Mouse (Mus musculus): ENCODE results near the gene Rbms2. TPM values are rescaled to one million over a fixed set of nuclear protein-coding genes. Genes with fewer than 3 reads are reported as not detected.
"Not testable (repeated sequence)": the region's sequence is repeated elsewhere in the genome, so short reads cannot be mapped to it uniquely, and the experiment has no call there.

Rbms2 gene
- polyA plus RNA-seq, 1 experiment from 2014 or later = 24.6 TPM

DNA sequence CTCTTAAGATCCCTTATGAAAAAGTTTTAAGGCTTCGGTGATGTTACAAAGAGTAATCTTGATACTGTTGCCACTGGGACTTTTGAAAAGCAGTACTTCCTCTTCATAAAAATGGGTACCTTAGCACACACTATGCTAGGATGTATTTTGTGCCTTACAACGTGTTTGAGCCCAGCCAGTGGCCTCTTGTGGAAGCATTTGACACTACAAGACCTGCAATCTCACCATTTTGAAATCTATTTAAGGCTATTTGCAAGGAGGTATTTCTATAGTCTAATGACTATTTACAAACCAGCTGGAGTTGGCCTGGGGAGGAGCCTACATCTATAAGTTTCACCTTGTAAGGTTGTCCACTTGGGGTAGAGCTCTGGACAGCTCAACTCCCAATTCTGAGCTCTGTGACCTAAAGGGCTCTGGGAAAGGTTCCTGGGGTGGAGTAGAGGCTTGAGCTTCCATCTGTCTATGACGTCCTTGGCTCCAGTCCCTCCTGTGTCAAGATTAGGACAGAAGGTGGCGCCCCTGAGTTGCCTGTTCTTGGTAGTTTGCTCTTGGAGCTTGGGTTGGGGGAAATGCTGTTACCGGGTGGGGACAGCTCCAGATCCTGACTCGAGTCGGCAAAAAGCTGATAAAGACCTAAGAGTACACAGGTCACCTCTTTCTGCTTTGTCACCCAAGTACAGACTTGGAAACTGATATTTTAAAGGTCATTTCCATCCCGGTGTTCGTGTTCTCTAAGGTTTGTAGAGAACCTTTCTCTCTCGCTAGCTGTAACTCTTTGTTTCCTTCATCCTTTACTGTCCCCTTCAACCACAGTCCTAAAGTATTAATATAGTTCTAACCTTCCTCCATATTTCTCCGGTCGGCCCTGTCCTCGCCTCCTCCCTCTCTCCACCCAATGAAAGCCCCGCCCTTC is 89.2 kb downstream of the Rbms2 start:
- H3K4me1 ChIP-seq (ENCODE audit: control insufficient read depth, insufficient read depth, low read length) = peaks cover 7% of the 10 kb centered on the region

DNA sequence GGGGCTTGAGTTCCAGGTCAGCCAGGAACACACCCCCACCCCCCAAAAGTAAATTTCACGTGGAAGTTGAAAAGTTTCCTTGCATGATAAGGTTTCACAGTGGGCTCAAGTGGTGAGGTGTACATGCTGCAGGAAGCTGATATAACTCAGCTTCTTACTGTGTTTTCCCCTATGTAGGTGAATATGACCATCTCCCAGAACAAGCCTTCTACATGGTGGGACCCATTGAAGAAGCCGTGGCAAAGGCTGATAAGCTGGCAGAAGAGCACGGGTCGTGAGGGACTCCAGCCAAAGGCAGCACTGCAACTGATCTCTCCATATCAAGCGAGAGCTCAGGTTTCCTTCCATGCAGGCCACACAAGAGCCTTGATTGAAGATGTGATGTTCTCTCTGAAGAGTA is 90.3 kb downstream of the Rbms2 start:
- 68% methylated on average over 5 of the region's 5 CpGs for WGBS

More for the DNA sequence above, 89.2 kb downstream of the Rbms2 start:
- peaks cover 11% of the 10 kb centered on the region; the same call in 1 of the 2 replicates for H3K36me3 ChIP-seq (replicated peaks; ENCODE audit: control insufficient read depth, insufficient read depth, low read depth, low read length)
- H3K27me3 ChIP-seq (ENCODE audit: control insufficient read depth, insufficient read depth, low read length) = no peaks in the 10 kb centered on the region
- whole genome bisulfite sequencing = 8% methylated on average over 14 of the region's 14 CpGs
- peak overlapping the region; percentile 29; the same call in 1 of the 2 replicates for H3K9ac ChIP-seq (replicated peaks; ENCODE audit: low read length)
- peak; percentile 92 for DNase-seq (ENCODE audit: low spot score)
- H3K4me3 ChIP-seq (ENCODE audit: low read depth, low read length) = peak overlapping the region; percentile 81
- no peak overlapping the region; the same call in 1 of the 2 replicates for H3K27ac ChIP-seq (replicated peaks; ENCODE audit: low read depth, low read length)
- H3K4me2 ChIP-seq (ENCODE audit: low read depth, low read length) = peak overlapping the region; percentile 92
- no peaks in the 10 kb centered on the region for H3K9me3 ChIP-seq (replicated peaks; ENCODE audit: control insufficient read depth, low read length)
- 0 out of 2 replicates have a peak, but pooled peaks have one; percentile 22 for ATAC-seq (replicated peaks; ENCODE audit: insufficient number of reproducible peaks, low FRiP score, low TSS enrichment, low read depth)

DNA sequence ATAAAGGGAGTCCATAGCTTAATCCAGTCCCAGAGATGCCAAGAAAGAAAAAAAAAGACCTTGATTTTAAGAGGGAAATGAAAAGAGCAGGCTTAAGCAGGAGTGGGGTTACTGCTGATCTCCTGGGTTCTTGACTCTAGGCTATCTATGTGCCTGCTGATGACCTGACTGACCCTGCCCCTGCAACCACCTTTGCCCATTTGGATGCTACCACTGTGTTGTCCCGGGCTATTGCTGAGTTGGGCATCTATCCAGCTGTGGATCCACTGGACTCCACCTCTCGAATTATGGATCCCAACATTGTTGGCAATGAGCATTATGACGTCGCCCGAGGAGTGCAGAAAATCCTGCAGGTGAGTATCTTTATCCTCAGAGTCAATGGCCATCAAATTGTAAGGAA is 91.9 kb downstream of the Rbms2 start:
- 90% methylated on average over 5 of the region's 5 CpGs for WGBS
- no peaks in the 10 kb centered on the region for H3K9me3 ChIP-seq (replicated peaks; ENCODE audit: control insufficient read depth, low read length)
- peaks cover 13% of the 10 kb centered on the region; the same call in 1 of the 2 replicates for H3K36me3 ChIP-seq (replicated peaks; ENCODE audit: control insufficient read depth, insufficient read depth, low read depth, low read length)
- ATAC-seq (replicated peaks; ENCODE audit: insufficient number of reproducible peaks, low FRiP score, low TSS enrichment, low read depth) = no peak
- no peak overlapping the region for H3K4me3 ChIP-seq (ENCODE audit: low read depth, low read length)
- H3K27me3 ChIP-seq (ENCODE audit: control insufficient read depth, insufficient read depth, low read length) = no peaks in the 10 kb centered on the region
- no peak overlapping the region for H3K4me2 ChIP-seq (ENCODE audit: low read depth, low read length)
- peaks cover 7% of the 10 kb centered on the region for H3K4me1 ChIP-seq (ENCODE audit: control insufficient read depth, insufficient read depth, low read length)
- H3K9ac ChIP-seq (replicated peaks; ENCODE audit: low read length) = no peak overlapping the region
- H3K27ac ChIP-seq (replicated peaks; ENCODE audit: low read depth, low read length) = no peak overlapping the region
- DNase-seq (ENCODE audit: low spot score) = no peak

More for the DNA sequence above, 90.3 kb downstream of the Rbms2 start:
- Histone ChIP-seq H3K36me3 (replicated peaks; ENCODE audit: control insufficient read depth, insufficient read depth, low read depth, low read length) (peaks cover 13% of the 10 kb centered on the region; the same call in 1 of the 2 replicates), H3K4me1 (ENCODE audit: control insufficient read depth, insufficient read depth, low read length) (peaks cover 7% of the 10 kb centered on the region), H3K27ac (replicated peaks; ENCODE audit: low read depth, low read length) (no peak overlapping the region), H3K4me3 (ENCODE audit: low read depth, low read length) (no peak overlapping the region), H3K9ac (replicated peaks; ENCODE audit: low read length) (no peak overlapping the region), H3K27me3 (ENCODE audit: control insufficient read depth, insufficient read depth, low read length) (no peaks in the 10 kb centered on the region), H3K4me2 (ENCODE audit: low read depth, low read length) (no peak overlapping the region), H3K9me3 (replicated peaks; ENCODE audit: control insufficient read depth, low read length) (no peaks in the 10 kb centered on the region)
- no peak for ATAC-seq (replicated peaks; ENCODE audit: insufficient number of reproducible peaks, low FRiP score, low TSS enrichment, low read depth)
- DNase-seq (ENCODE audit: low spot score) = no peak

DNA sequence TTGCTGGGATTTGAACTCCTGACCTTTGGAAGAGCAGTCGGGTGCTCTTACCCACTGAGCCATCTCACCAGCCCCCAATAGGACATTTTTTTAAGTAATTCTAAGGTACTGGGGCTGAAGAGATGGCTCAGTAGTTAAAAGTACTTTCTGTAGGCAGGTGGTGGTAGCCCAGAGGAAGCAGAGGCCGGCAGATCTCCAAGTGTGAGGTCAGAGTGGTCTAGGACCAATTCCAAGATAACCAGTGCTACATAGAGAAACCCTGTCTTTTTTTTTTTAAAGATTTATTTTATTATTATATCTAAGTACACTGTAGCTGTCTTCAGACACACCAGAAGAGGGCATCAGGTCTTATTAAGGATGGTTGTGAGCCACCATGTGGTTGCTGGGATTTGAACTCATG is 92.9 kb downstream of the Rbms2 start:
- 74% methylated on average over 2 of the region's 2 CpGs for WGBS
- not testable (repeated sequence) for H3K27me3 ChIP-seq (ENCODE audit: control insufficient read depth, insufficient read depth, low read length); H3K27ac ChIP-seq (replicated peaks; ENCODE audit: low read depth, low read length); H3K4me3 ChIP-seq (ENCODE audit: low read depth, low read length); H3K4me1 ChIP-seq (ENCODE audit: control insufficient read depth, insufficient read depth, low read length); ATAC-seq (replicated peaks; ENCODE audit: insufficient number of reproducible peaks, low FRiP score, low TSS enrichment, low read depth); DNase-seq (ENCODE audit: low spot score); H3K9me3 ChIP-seq (replicated peaks; ENCODE audit: control insufficient read depth, low read length); H3K4me2 ChIP-seq (ENCODE audit: low read depth, low read length); H3K9ac ChIP-seq (replicated peaks; ENCODE audit: low read length)
- peaks cover 13% of the 10 kb centered on the region; the same call in 1 of the 2 replicates for H3K36me3 ChIP-seq (replicated peaks; ENCODE audit: control insufficient read depth, insufficient read depth, low read depth, low read length)

DNA sequence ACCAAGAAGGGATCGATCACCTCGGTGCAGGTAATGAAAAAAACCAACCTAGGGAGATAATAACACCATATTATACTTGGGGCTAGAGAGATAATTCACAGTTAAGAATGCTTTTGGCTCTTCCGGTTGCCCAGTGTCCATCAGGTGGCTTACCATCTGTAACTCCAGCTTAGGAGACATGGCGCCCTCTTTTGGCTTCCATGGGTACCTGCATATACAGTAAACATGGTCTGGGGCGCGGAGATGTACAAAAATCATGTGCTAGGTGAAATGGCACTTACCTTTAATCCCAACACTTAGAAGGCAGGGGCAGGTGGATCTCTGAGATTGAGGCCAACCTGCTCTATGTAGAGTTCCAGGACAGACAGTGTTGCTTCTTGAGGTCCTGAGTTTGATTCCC is 93.7 kb downstream of the Rbms2 start:
- WGBS = 87% methylated on average over 6 of the region's 6 CpGs
- H3K4me2 ChIP-seq (ENCODE audit: low read depth, low read length) = no peak overlapping the region
- no peak for ATAC-seq (replicated peaks; ENCODE audit: insufficient number of reproducible peaks, low FRiP score, low TSS enrichment, low read depth)
- peak; percentile 58 for DNase-seq (ENCODE audit: low spot score)
- peaks cover 1% of the 10 kb centered on the region for H3K4me1 ChIP-seq (ENCODE audit: control insufficient read depth, insufficient read depth, low read length)
- H3K27ac ChIP-seq (replicated peaks; ENCODE audit: low read depth, low read length) = no peak overlapping the region
- no peak overlapping the region for H3K4me3 ChIP-seq (ENCODE audit: low read depth, low read length)
- peaks cover 13% of the 10 kb centered on the region; the same call in 1 of the 2 replicates for H3K36me3 ChIP-seq (replicated peaks; ENCODE audit: control insufficient read depth, insufficient read depth, low read depth, low read length)
- H3K9me3 ChIP-seq (replicated peaks; ENCODE audit: control insufficient read depth, low read length) = no peaks in the 10 kb centered on the region
- H3K27me3 ChIP-seq (ENCODE audit: control insufficient read depth, insufficient read depth, low read length) = no peaks in the 10 kb centered on the region
- H3K9ac ChIP-seq (replicated peaks; ENCODE audit: low read length) = no peak overlapping the region

DNA sequence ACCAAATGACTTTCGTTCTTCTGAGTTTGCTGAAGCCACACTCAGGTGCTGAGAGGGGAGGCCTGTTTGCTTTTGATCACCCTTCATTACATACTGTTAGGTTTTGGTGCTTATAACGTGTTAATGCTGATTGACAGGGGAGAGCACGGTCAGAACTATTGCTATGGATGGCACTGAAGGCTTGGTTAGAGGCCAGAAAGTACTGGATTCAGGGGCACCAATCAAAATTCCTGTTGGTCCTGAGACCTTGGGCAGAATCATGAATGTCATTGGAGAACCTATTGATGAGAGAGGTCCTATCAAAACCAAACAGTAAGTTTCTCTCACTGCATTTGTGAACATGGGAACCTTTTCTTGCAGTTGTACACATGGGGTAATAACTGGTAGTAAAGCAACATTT is 95.9 kb downstream of the Rbms2 start:
- no peaks in the 10 kb centered on the region for H3K9me3 ChIP-seq (replicated peaks; ENCODE audit: control insufficient read depth, low read length)
- no peaks in the 10 kb centered on the region for H3K27me3 ChIP-seq (ENCODE audit: control insufficient read depth, insufficient read depth, low read length)
- H3K36me3 ChIP-seq (replicated peaks; ENCODE audit: control insufficient read depth, insufficient read depth, low read depth, low read length) = peaks cover 13% of the 10 kb centered on the region; the same call in 1 of the 2 replicates
- 8% methylated on average over 3 of the region's 3 CpGs for WGBS
- no peak for ATAC-seq (replicated peaks; ENCODE audit: insufficient number of reproducible peaks, low FRiP score, low TSS enrichment, low read depth)
- H3K4me2 ChIP-seq (ENCODE audit: low read depth, low read length) = peak overlapping the region; percentile 89
- H3K4me3 ChIP-seq (ENCODE audit: low read depth, low read length) = peak overlapping the region; percentile 91
- no peaks in the 10 kb centered on the region for H3K4me1 ChIP-seq (ENCODE audit: control insufficient read depth, insufficient read depth, low read length)
- DNase-seq (ENCODE audit: low spot score) = no peak
- peak overlapping the region; percentile 98 for H3K9ac ChIP-seq (replicated peaks; ENCODE audit: low read length)
- H3K27ac ChIP-seq (replicated peaks; ENCODE audit: low read depth, low read length) = no peak overlapping the region

DNA sequence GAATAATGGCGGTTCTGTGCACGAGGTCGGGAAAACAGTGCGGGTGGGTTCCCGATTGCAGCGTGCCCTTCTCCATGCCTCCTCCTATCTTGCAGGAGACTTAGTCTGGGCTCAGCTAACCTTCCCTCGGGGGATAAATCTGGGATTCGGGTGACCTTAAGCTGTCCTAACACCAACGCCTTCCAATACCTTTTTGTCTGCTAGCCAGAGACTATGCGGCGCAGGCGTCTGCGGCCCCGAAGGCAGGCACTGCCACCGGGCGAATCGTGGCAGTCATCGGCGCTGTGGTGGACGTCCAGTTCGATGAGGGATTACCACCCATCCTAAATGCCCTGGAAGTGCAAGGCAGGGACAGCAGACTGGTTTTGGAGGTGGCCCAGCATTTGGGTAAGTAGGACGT is 96.4 kb downstream of the Rbms2 start:
- peak overlapping the region; percentile 91 for H3K4me3 ChIP-seq (ENCODE audit: low read depth, low read length)
- peaks cover 12% of the 10 kb centered on the region; the same call in 1 of the 2 replicates for H3K36me3 ChIP-seq (replicated peaks; ENCODE audit: control insufficient read depth, insufficient read depth, low read depth, low read length)
- H3K27ac ChIP-seq (replicated peaks; ENCODE audit: low read depth, low read length) = peak overlapping the region; percentile 60; the same call in 1 of the 2 replicates
- peak overlapping the region; percentile 89 for H3K4me2 ChIP-seq (ENCODE audit: low read depth, low read length)
- WGBS = under 1% methylated on average over 22 of the region's 22 CpGs
- no peaks in the 10 kb centered on the region for H3K9me3 ChIP-seq (replicated peaks; ENCODE audit: control insufficient read depth, low read length)
- DNase-seq (ENCODE audit: low spot score) (no peak), ATAC-seq (replicated peaks; ENCODE audit: insufficient number of reproducible peaks, low FRiP score, low TSS enrichment, low read depth) (no peak)
- H3K27me3 ChIP-seq (ENCODE audit: control insufficient read depth, insufficient read depth, low read length) = no peaks in the 10 kb centered on the region
- no peaks in the 10 kb centered on the region for H3K4me1 ChIP-seq (ENCODE audit: control insufficient read depth, insufficient read depth, low read length)
- H3K9ac ChIP-seq (replicated peaks; ENCODE audit: low read length) = peak overlapping the region; percentile 98

Measured in embryonic facial prominence, embryonic 11.5 days (tissue).